Mouse (Mus musculus): ENCODE data around the gene Zbtb48. TPM values are rescaled to one million over a fixed set of nuclear protein-coding genes. Genes with fewer than 3 reads are reported as not detected.

Zbtb48 gene
- polyA plus RNA-seq, 1 experiment from 2014 or later: 18.1 TPM

DNA sequence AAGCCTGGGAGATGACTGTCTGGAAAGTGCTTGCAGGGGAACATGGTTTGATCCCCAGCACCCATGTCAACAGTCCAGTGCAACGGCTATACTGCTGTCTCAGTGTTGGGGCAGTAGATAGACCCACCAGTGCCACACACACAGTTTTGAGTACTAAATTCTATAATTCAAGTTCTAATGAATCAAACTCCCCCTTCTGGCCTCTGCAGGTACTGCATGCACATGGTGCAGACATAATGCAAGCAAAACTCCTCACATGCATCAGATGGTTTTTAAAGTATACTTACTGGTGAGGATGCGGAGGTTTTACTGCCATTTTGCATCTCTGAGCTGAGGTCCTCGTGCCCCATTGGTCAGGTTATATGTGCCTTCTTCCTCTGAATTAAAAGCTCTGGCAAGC, 52.0 kb downstream of the Zbtb48 start:
- H3K9ac ChIP-seq (ENCODE audit: low read depth, low read length): no peak overlapping the region
- 91% methylated on average over 3 of the region's 3 CpGs for WGBS
- ATAC-seq: no peak
- no peak overlapping the region for H3K27ac ChIP-seq (ENCODE audit: low read depth, low read length)
- H3K27me3 ChIP-seq (replicated peaks; ENCODE audit: control insufficient read depth, insufficient read depth, low read length): no peaks in the 10 kb centered on the region
- H3K4me1 ChIP-seq (ENCODE audit: control insufficient read depth, insufficient read depth, low read depth, low read length): peaks cover 2% of the 10 kb centered on the region; the same call in 1 of the 2 replicates
- H3K4me2 ChIP-seq (ENCODE audit: low read length): no peak overlapping the region
- peaks cover 16% of the 10 kb centered on the region for H3K36me3 ChIP-seq (ENCODE audit: control insufficient read depth, insufficient read depth, low read length)
- no peak overlapping the region for H3K4me3 ChIP-seq (ENCODE audit: low read length)
- H3K9me3 ChIP-seq (ENCODE audit: control insufficient read depth, low read length): no peaks in the 10 kb centered on the region

DNA sequence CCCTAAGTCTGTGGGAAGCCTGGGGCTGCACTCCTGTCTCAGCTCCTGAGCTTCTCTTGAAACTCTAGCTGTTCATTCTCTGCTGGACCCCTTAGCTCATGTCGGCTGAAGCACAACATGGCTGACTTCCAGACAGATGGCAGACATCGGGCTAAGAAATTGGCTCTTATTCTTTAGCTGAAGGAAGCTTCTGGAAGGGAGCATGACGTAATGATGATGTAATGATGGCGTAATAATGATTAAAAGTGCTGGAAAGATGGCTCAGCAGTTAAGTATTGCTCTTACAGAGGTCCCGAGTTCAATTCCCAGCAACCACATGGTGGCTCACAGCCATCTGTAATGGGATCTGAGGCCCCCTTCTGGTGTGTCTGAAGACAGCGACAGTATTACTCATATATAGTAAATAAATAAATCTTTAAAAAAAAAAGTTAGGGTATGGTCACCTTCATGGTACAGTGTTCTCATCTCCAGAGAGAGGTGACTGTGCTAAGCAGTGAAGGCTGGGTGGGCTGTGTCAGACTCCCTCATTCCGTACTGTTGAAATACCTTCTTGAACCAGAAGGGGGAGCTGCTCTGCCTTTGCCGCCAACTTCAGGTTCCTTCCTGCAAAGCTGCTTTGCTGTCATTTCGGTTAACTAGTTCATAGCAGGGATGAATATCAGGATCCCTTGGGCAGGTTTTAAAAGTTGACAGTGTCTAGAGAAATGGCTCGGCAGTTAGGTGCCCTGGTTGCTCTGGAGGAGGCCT, 55.1 kb downstream of the Zbtb48 start:
- H3K4me1 ChIP-seq (ENCODE audit: control insufficient read depth, insufficient read depth, low read depth, low read length): peaks cover 2% of the 10 kb centered on the region; the same call in 1 of the 2 replicates
- H3K4me3 ChIP-seq (ENCODE audit: low read length): no peak overlapping the region
- H3K9ac ChIP-seq (ENCODE audit: low read depth, low read length): no peak overlapping the region
- no peak overlapping the region for H3K4me2 ChIP-seq (ENCODE audit: low read length)
- ATAC-seq: no peak
- peaks cover 8% of the 10 kb centered on the region for H3K36me3 ChIP-seq (ENCODE audit: control insufficient read depth, insufficient read depth, low read length)
- no peaks in the 10 kb centered on the region for H3K9me3 ChIP-seq (ENCODE audit: control insufficient read depth, low read length)
- 64% methylated on average over 10 of the region's 10 CpGs for WGBS
- no peaks in the 10 kb centered on the region for H3K27me3 ChIP-seq (replicated peaks; ENCODE audit: control insufficient read depth, insufficient read depth, low read length)
- no peak overlapping the region for H3K27ac ChIP-seq (ENCODE audit: low read depth, low read length)

Other genes with a start within 250 kb of the Zbtb48 start
- gene Camta1, start 165.8 kb downstream of the Zbtb48 start, polyA plus RNA-seq (2015; fragmentation: Nextera tagmentation; extraction: Ambion mirVana): 139 and 153 TPM in 2 replicates
- gene Dnajc11, start 94.0 kb downstream of the Zbtb48 start, polyA plus RNA-seq (2015; fragmentation: Nextera tagmentation; extraction: Ambion mirVana): 78.4 and 86.9 TPM in 2 replicates
- 35.4 and 35.7 TPM in 2 replicates for gene Thap3, start 38.7 kb downstream of the Zbtb48 start, polyA plus RNA-seq (2015; fragmentation: Nextera tagmentation; extraction: Ambion mirVana)
- 21.3 and 24.8 TPM in 2 replicates for gene Phf13, start 31.4 kb downstream of the Zbtb48 start, polyA plus RNA-seq (2015; fragmentation: Nextera tagmentation; extraction: Ambion mirVana)
- gene Klhl21, start 18.9 kb downstream of the Zbtb48 start, polyA plus RNA-seq (2015; fragmentation: Nextera tagmentation; extraction: Ambion mirVana): 4.7 and 5.0 TPM in 2 replicates
- 1.9 and 2.0 TPM in 2 replicates for gene Tas1r1, start 10.9 kb upstream of the Zbtb48 start, polyA plus RNA-seq (2015; fragmentation: Nextera tagmentation; extraction: Ambion mirVana)
- 18.7 and 23.0 TPM in 2 replicates for gene Nol9, start 11.7 kb upstream of the Zbtb48 start, polyA plus RNA-seq (2015; fragmentation: Nextera tagmentation; extraction: Ambion mirVana)
- 13.8 and 16.4 TPM in 2 replicates for gene Plekhg5, start 44.8 kb upstream of the Zbtb48 start, polyA plus RNA-seq (2015; fragmentation: Nextera tagmentation; extraction: Ambion mirVana)
- gene Tnfrsf25, start 88.3 kb upstream of the Zbtb48 start, polyA plus RNA-seq (2015; fragmentation: Nextera tagmentation; extraction: Ambion mirVana): 0.80 and 1.1 TPM in 2 replicates
- 0.34 and 0.46 TPM in 2 replicates for gene Espn, start 124.7 kb upstream of the Zbtb48 start, polyA plus RNA-seq (2015; fragmentation: Nextera tagmentation; extraction: Ambion mirVana)
- gene Hes2, start 131.2 kb upstream of the Zbtb48 start, polyA plus RNA-seq (2015; fragmentation: Nextera tagmentation; extraction: Ambion mirVana): not detected in 2 replicates
- gene Acot7, start 150.5 kb upstream of the Zbtb48 start, polyA plus RNA-seq (2015; fragmentation: Nextera tagmentation; extraction: Ambion mirVana): 478 and 542 TPM in 2 replicates
- gene Gpr153, start 246.6 kb upstream of the Zbtb48 start, polyA plus RNA-seq (2015; fragmentation: Nextera tagmentation; extraction: Ambion mirVana): 15.5 and 16.4 TPM in 2 replicates